Mouse (Mus musculus) limb, embryonic 14.5 days (tissue): ENCODE data around the gene Fam168a. TPM values are rescaled to one million over a fixed set of nuclear protein-coding genes. Genes with fewer than 3 reads are reported as not detected.

Experiments
- ATAC-seq: fragments of 200-750 bp; cut with Nextera tagmentation; 2 replicates; pipeline ENCODE4 v1.8.0; 2017; ENCODE audit warnings: low read depth, moderate number of reproducible peaks, moderate TSS enrichment; ENCODE audit not compliant: low FRiP score
- DNase-seq: peaks from one replicate; pipeline ENCODE4 v3.0.0-alpha.2; 2015; ENCODE audit warnings: low spot score
- H3K27ac ChIP-seq: fragments of 300-500 bp; sonication (generic); replicated peaks from 2 replicates; pipeline ENCODE4 v1.5.1; 2014; ENCODE audit warnings: low read depth, mild to moderate bottlenecking, low read length, moderate library complexity, mixed read lengths
- H3K27me3 ChIP-seq: fragments of 300-500 bp; sonication (generic); 2 replicates; pipeline ENCODE4 v1.6.1; 2014; ENCODE audit warnings: low read length, mixed read lengths; ENCODE audit not compliant: control insufficient read depth, insufficient read depth
- H3K36me3 ChIP-seq: fragments of 300-500 bp; sonication (generic); 2 replicates; pipeline ENCODE4 v1.6.1; 2014; ENCODE audit warnings: mild to moderate bottlenecking, low read length, moderate library complexity, mixed read lengths; ENCODE audit not compliant: control insufficient read depth, insufficient read depth
- H3K4me1 ChIP-seq: fragments of 300-500 bp; sonication (generic); 2 replicates; pipeline ENCODE4 v1.6.1; 2014; ENCODE audit warnings: antibody characterized with exemption, low read length, mixed read lengths; ENCODE audit not compliant: control insufficient read depth, insufficient read depth
- H3K4me2 ChIP-seq: fragments of 300-500 bp; sonication (generic); replicated peaks from 2 replicates; pipeline ENCODE4 v1.6.1; 2014; ENCODE audit warnings: low read depth, mild to moderate bottlenecking, low read length, moderate library complexity; ENCODE audit not compliant: severe bottlenecking
- H3K4me3 ChIP-seq: fragments of 300-500 bp; sonication (generic); replicated peaks from 2 replicates; pipeline ENCODE4 v1.5.1; 2014; ENCODE audit warnings: low read length
- H3K9ac ChIP-seq: fragments of 300-500 bp; sonication (generic); 2 replicates; pipeline ENCODE4 v1.6.1; 2014; ENCODE audit warnings: mild to moderate bottlenecking, low read depth, low read length, moderate library complexity; ENCODE audit not compliant: severe bottlenecking
- H3K9me3 ChIP-seq: fragments of 300-500 bp; sonication (generic); 2 replicates; pipeline ENCODE4 v1.6.1; 2016; ENCODE audit warnings: low read length; ENCODE audit not compliant: control insufficient read depth
- POLR2A ChIP-seq: fragments of 200-500 bp; IDR thresholded peaks from 2 replicates; pipeline ENCODE4 v1.8.0; 2012; ENCODE audit warnings: inconsistent platforms, mild to moderate bottlenecking, moderate library complexity, borderline replicate concordance; ENCODE audit not compliant: insufficient read depth, insufficient read length; ENCODE audit errors: extremely low read depth
- WGBS: fragments of 180-500 bp; shearing (Covaris S2); extraction: QIAGEN DNeasy Blood & Tissue Kit; methylation state at CpG from one replicate; pipeline ENCODE4 v1.1.7; 2014; 5-methylcytosine and 5-hydroxymethylcytosine counted together
- polyA plus RNA-seq, 2 experiments: library from polyadenylated mRNA; depleted of rRNA in 1 of 2; stranded (reverse) in 1 of 2; unstranded in 1 of 2; fragments of >200 nt; fragmentation: Nextera tagmentation in 1 of 2; extraction: Ambion mirVana in 1 of 2; gene quantifications; 2 replicates each; pipeline versions ENCODE4 v1.2.1 to v1.2.3; 2012 to 2014

Gene Fam168a
- polyA plus RNA-seq, 2 experiments, result 49.9 to 56.5 TPM

DNA sequence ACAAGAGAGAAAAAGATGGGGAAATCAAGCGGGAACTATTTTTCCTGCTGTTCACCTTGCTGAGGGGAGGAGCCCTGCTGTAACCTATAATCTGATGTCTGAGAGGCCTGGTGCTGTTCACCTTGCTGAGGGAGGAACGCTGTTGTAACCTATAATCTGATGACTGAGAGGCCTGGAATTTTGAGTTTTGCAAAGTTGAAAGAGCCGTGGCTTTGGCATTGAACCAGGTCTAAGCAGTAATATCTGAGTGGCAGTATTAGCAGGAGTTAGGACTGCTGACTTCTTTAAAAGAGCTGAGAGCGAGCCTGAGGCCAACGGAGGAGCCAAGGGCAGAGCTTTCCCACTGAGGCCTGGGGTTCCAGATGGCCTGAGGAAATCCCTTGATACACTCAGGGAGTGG lies 28.4 kb upstream of the Fam168a start:
- peaks cover 9% of the 10 kb centered on the region; the same call in 1 of the 2 replicates for H3K4me1 ChIP-seq
- H3K36me3 ChIP-seq, result no peaks in the 10 kb centered on the region
- no peaks in the 10 kb centered on the region for H3K9me3 ChIP-seq
- no peak overlapping the region for H3K9ac ChIP-seq
- WGBS, result 64% methylated on average over 5 of the region's 5 CpGs
- no peak for ATAC-seq
- no peaks in the 10 kb centered on the region for H3K27me3 ChIP-seq
- no peak overlapping the region for H3K4me2 ChIP-seq
- TF ChIP-seq POLR2A, result no peak
- H3K27ac ChIP-seq, result no peak overlapping the region
- DNase-seq, result no peak
- H3K4me3 ChIP-seq, result no peak overlapping the region

DNA sequence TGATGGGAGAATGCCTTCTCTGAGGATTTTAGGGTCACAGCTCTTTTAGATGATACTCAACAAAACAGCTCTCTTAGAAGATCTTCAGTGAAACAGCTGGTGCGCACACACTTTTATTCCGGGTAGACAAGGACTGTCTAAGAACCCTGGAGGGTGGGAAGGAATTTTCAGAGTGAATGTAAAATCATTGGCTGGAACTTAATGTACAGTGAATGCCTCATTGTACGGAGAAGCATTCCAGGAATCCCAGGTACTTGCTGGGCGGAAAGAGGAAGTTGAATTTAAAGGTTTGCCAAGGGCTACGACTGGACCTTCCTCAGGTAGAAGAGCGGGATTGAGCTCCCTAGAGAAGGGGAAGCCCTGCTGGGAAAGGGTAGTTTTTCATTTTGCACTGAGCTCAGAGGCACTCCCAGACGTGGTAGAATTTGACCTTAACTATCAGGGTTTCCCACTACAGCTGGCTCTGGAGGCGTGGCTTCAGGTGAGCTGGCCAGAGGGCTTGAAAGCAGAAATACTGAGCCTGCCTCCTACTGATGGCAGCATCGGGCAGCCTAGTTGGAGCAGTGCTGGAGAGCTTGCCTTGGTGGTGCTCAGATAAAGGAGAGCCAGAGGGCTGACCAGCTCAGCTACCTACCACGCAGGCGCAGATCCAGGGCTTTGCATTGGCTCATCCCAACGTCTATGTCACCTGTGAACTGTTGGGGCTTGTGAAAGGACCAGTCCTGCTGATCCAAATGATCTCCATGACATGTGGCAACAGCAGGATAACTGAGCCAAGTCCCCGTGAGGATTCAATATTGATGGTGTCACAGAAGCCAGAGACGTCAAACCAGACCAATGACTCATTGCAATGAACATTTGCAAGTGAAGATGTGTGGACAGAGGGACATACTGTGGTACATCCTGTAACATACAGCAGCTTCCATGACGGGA lies 27.2 kb upstream of the Fam168a start:
- no peak overlapping the region for H3K4me3 ChIP-seq
- DNase-seq, result no peak
- H3K36me3 ChIP-seq, result no peaks in the 10 kb centered on the region
- H3K9me3 ChIP-seq, result no peaks in the 10 kb centered on the region
- no peak for TF ChIP-seq POLR2A
- no peaks in the 10 kb centered on the region for H3K27me3 ChIP-seq
- WGBS, result 57% methylated on average over 15 of the region's 15 CpGs
- no peak overlapping the region for H3K9ac ChIP-seq
- H3K4me2 ChIP-seq, result 0 out of 2 replicates have a peak overlapping the region, but pooled peaks have one; percentile 16
- peaks cover 9% of the 10 kb centered on the region; the same call in 1 of the 2 replicates for H3K4me1 ChIP-seq
- ATAC-seq, result no peak
- H3K27ac ChIP-seq, result no peak overlapping the region

GRCm38 (mm10) chr7:100681132-100681531 lies 25.3 kb upstream of the Fam168a start:
- no peak overlapping the region for H3K4me3 ChIP-seq
- WGBS, result 56% methylated on average over 5 of the region's 5 CpGs
- H3K9me3 ChIP-seq, result no peaks in the 10 kb centered on the region
- H3K27ac ChIP-seq, result no peak overlapping the region
- H3K36me3 ChIP-seq, result no peaks in the 10 kb centered on the region
- peaks cover 9% of the 10 kb centered on the region; the same call in 1 of the 2 replicates for H3K4me1 ChIP-seq
- DNase-seq, result no peak
- H3K27me3 ChIP-seq, result no peaks in the 10 kb centered on the region
- H3K4me2 ChIP-seq, result no peak overlapping the region
- no peak for TF ChIP-seq POLR2A
- ATAC-seq, result no peak
- H3K9ac ChIP-seq, result no peak overlapping the region

DNA sequence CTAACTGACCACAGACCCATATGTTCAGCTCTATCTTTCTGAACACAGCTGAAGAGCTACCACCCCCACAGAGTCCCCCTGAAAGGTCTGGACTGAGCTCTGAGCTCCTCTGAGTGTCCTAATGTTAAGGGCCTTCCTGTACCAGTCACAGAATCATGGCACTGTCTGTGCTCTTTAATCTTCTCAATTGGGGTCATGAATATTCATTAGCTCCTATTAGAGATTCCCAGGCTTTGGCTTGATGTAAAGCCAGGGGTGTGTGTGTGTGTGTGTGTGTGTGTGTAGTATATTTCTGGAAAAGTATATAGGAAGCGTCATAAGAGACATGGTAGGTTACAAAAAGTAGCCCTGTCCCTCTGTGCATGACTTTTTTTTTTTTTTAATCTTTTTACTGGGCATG lies 23.2 kb upstream of the Fam168a start:
- Histone ChIP-seq H3K4me2 (no peak overlapping the region), H3K27me3 (no peaks in the 10 kb centered on the region), H3K36me3 (no peaks in the 10 kb centered on the region), H3K4me1 (peaks cover 9% of the 10 kb centered on the region; the same call in 1 of the 2 replicates), H3K27ac (no peak overlapping the region), H3K4me3 (no peak overlapping the region), H3K9me3 (no peaks in the 10 kb centered on the region), H3K9ac (no peak overlapping the region)
- TF ChIP-seq POLR2A, result no peak
- no peak for ATAC-seq
- WGBS, result 84% methylated on average over 1 of the region's 1 CpGs
- no peak for DNase-seq

GRCm38 (mm10) chr7:100684081-100684480 lies 22.4 kb upstream of the Fam168a start:
- 76% methylated on average over 5 of the region's 5 CpGs for WGBS
- DNase-seq (no peak), ATAC-seq (no peak)
- Histone ChIP-seq H3K4me3 (no peak overlapping the region), H3K27ac (no peak overlapping the region), H3K4me1 (peaks cover 4% of the 10 kb centered on the region; the same call in 1 of the 2 replicates), H3K9me3 (no peaks in the 10 kb centered on the region), H3K36me3 (no peaks in the 10 kb centered on the region), H3K27me3 (no peaks in the 10 kb centered on the region), H3K9ac (no peak overlapping the region), H3K4me2 (no peak overlapping the region)
- no peak for TF ChIP-seq POLR2A
